Mouse (Mus musculus) C2C12 (cell line): ENCODE data around the gene Tfpt. TPM values are rescaled to one million over a fixed set of nuclear protein-coding genes. Genes with fewer than 3 reads are reported as not detected.
"Not testable (repeated sequence)": the region's sequence is repeated elsewhere in the genome, so short reads cannot be mapped to it uniquely, and the experiment has no call there.

Experiments used
- H3K27me3 ChIP-seq: one replicate; pipeline ENCODE4 v1.6.1; 2011; ENCODE audit not compliant: control insufficient read depth, insufficient read depth, insufficient read length
- H3K36me3 ChIP-seq: one replicate; pipeline ENCODE4 v1.6.1; 2011; ENCODE audit not compliant: control insufficient read depth, insufficient read depth
- H3K4me3 ChIP-seq: one replicate; pipeline ENCODE4 v1.5.1; 2011; ENCODE audit warnings: mild to moderate bottlenecking, control low read depth; ENCODE audit not compliant: poor library complexity, insufficient read depth, severe bottlenecking
- H3K79me2 ChIP-seq: one replicate; pipeline ENCODE4 v1.6.1; 2011; ENCODE audit not compliant: control insufficient read depth, insufficient read depth
- H3K79me3 ChIP-seq: one replicate; pipeline ENCODE4 v1.6.1; 2011; ENCODE audit warnings: low read depth, control low read depth
- H3ac ChIP-seq: one replicate; pipeline ENCODE3; 2011; ENCODE audit warnings: low read depth; ENCODE audit not compliant: control insufficient read depth, insufficient read length
- CEBPB ChIP-seq: IDR thresholded peaks from one replicate; pipeline ENCODE4 v1.6.1; 2011; ENCODE audit warnings: low read depth, mild to moderate bottlenecking, control low read depth, moderate library complexity
- CTCF ChIP-seq: IDR thresholded peaks from one replicate; pipeline ENCODE4 v1.5.1; 2011; ENCODE audit not compliant: control insufficient read depth, insufficient read depth, insufficient read length
- FOSL1 ChIP-seq: IDR thresholded peaks from one replicate; pipeline ENCODE4 v1.8.0; 2011; ENCODE audit warnings: mild to moderate bottlenecking, low read length; ENCODE audit not compliant: poor library complexity, insufficient read depth, severe bottlenecking
- MAX ChIP-seq: IDR thresholded peaks from one replicate; pipeline ENCODE4 v1.6.1; 2011; ENCODE audit warnings: mild to moderate bottlenecking, control low read depth
- MYOD1 ChIP-seq: IDR thresholded peaks from one replicate; pipeline ENCODE4 v1.6.1; 2011; ENCODE audit warnings: low read depth; ENCODE audit not compliant: control insufficient read depth, insufficient read length
- MYOG ChIP-seq: IDR thresholded peaks from one replicate; pipeline ENCODE4 v1.6.1; 2011; ENCODE audit not compliant: control insufficient read depth, insufficient read length; ENCODE audit errors: extremely low read depth
- USF1 ChIP-seq: IDR thresholded peaks from one replicate; pipeline ENCODE4 v1.6.1; 2011; ENCODE audit warnings: low read depth, mild to moderate bottlenecking, control low read depth, moderate library complexity
- microRNA-seq: library from miRNA; unstranded; fragments of <30 nt; microRNA quantifications from one replicate; pipeline ENCODE4, GENCODE M21; 2019; ENCODE audit warnings: borderline microRNAs expressed
- polyA plus RNA-seq: library from polyadenylated mRNA; unstranded; fragments of >200 nt; fragmentation: generic; extraction: Trizol; gene quantifications from one replicate; pipeline ENCODE4 v1.2.1, GENCODE M21; 2012; ENCODE audit warnings: missing spikeins

Tfpt gene
- polyA plus RNA-seq, 1 experiment, result 24.6 TPM

DNA sequence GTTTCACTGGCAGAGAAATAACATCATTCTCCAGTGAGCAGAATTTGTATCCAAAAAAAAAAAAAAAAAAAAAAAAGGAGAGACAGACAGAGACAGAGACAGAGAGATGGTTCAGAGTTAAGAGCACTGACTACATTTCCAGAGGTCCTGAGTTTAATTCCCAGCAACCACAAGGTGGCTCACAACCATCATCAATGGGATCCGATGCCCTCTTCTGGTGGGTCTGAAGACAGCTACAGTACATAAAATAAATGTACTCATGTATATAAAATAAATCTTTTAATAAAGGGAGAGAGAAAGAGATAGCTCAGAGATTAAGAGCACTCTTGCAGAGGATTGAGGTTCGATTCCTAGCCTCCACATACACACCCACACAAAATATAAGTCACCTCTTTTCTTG lies 51.5 kb downstream of the Tfpt start:
- TF ChIP-seq MAX (no peak), FOSL1 (no peak), CEBPB (no peak), USF1 (no peak), MYOG (no peak), CTCF (no peak), MYOD1 (no peak)
- H3K79me3 ChIP-seq, result no peaks in the 10 kb centered on the region
- no peaks in the 10 kb centered on the region for H3K27me3 ChIP-seq
- no peaks in the 10 kb centered on the region for H3K79me2 ChIP-seq
- H3K36me3 ChIP-seq, result no peaks in the 10 kb centered on the region
- H3ac ChIP-seq, result no peak overlapping the region
- H3K4me3 ChIP-seq, result no peak overlapping the region

DNA sequence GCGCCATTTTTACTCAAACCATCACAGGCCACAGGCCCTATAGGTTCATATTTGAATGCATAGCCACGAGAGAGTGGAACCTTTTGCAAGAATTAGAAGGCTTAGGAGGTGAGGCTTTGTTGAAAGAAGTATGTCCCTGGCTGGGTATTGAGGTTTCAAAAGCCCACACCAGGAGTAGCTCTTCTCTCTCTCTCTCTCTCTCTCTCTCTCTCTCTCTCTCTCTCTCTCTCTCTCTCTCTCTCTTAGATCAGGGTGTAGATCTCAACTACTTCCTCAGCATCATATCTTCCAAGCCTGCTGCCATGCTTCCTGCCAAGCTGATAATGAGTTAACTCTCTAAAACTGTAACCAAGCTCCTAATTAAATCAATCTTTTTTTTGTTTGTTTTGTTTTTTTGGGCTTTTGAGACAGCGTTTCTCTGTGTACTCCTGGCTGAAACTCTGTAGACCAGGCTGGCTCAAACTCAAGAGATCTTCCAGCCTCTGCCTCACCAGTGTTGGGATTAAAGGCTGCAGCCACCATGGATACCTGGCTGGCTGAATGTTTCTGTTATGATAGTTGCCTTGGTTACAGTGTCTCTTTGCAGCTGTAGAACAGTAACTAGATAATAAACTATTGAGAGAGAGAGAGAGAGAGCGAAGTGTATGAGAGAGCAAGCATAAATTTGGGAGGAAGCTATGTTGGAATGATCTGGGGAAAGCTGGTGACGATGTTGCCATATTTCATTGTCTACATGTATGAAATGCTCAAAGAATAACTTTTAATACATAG lies 53.2 kb downstream of the Tfpt start:
- Histone ChIP-seq H3ac (no peak overlapping the region), H3K27me3 (no peaks in the 10 kb centered on the region), H3K4me3 (no peak overlapping the region), H3K79me3 (no peaks in the 10 kb centered on the region), H3K79me2 (no peaks in the 10 kb centered on the region), H3K36me3 (no peaks in the 10 kb centered on the region)
- TF ChIP-seq MAX (no peak), FOSL1 (no peak), MYOD1 (no peak), CEBPB (no peak), CTCF (no peak), MYOG (no peak), USF1 (no peak)

- no peak overlapping the region for H3ac ChIP-seq
- H3K4me3 ChIP-seq, result no peak overlapping the region
- no peaks in the 10 kb centered on the region for H3K79me2 ChIP-seq
- H3K79me3 ChIP-seq, result no peaks in the 10 kb centered on the region
- no peaks in the 10 kb centered on the region for H3K36me3 ChIP-seq
- TF ChIP-seq MYOD1, result no peak
- no peak for TF ChIP-seq FOSL1
- no peak for TF ChIP-seq CEBPB
- TF ChIP-seq MYOG, result no peak
- no peak for TF ChIP-seq CTCF
- no peak for TF ChIP-seq MAX
- TF ChIP-seq USF1, result no peak
- H3K27me3 ChIP-seq, result no peaks in the 10 kb centered on the region
Observed at GRCm38 (mm10) chr7:3574216-3574615, 55.5 kb downstream of the Tfpt start.

- H3K4me3 ChIP-seq, result no peak overlapping the region
- no peaks in the 10 kb centered on the region for H3K79me3 ChIP-seq
- no peak overlapping the region for H3ac ChIP-seq
- TF ChIP-seq MYOG (no peak), USF1 (no peak), MAX (no peak), CTCF (no peak), CEBPB (no peak), MYOD1 (no peak), FOSL1 (no peak)
- no peaks in the 10 kb centered on the region for H3K36me3 ChIP-seq
- H3K27me3 ChIP-seq, result no peaks in the 10 kb centered on the region
- H3K79me2 ChIP-seq, result no peaks in the 10 kb centered on the region
Observed at GRCm38 (mm10) chr7:3571847-3572246, 57.9 kb downstream of the Tfpt start.

DNA sequence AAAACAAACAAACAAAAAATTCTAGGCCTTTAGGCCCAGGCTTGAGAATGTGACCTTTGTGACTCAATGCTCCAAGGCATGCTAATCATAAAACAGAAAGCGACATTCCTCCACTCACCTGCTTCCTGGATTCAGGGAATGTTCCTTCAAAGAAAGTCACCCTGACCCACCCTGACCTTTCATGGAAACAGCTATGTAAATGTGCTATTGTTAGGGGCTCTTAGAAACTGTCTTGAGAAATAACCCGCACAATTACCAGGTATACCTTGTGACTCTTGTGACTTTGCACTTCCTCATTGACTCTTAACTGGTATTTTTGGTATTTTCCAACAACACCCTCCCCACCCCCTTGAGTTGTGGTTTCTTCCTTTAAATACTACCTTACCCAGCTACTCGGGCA lies 59.1 kb downstream of the Tfpt start:
- H3K79me2 ChIP-seq, H3K36me3 ChIP-seq, H3ac ChIP-seq, H3K79me3 ChIP-seq, H3K27me3 ChIP-seq, H3K4me3 ChIP-seq: not testable (repeated sequence)

Small RNA genes within 50 kb of the gene (microRNA-seq; reads per million reads assigned to microRNA genes)
- not detected for gene Gm25100
- 0.84 reads per million, percentile 18 among the genes with 10 or more reads in this experiment for gene Mir3572

Other genes with a start within 250 kb of the Tfpt start
- gene Cacng8, start 239.2 kb downstream of the Tfpt start, polyA plus RNA-seq, result 1.3 TPM
- 0.27 TPM for gene Cacng6, start 205.7 kb downstream of the Tfpt start, polyA plus RNA-seq
- not detected for gene Tarm1, start 127.3 kb downstream of the Tfpt start, polyA plus RNA-seq
- gene Oscar, start 13.8 kb downstream of the Tfpt start, polyA plus RNA-seq, result 0.05 TPM
- gene Ndufa3, start 12.6 kb downstream of the Tfpt start, polyA plus RNA-seq, result 386 TPM
- gene Prpf31, start 56 bp upstream of the Tfpt start, polyA plus RNA-seq, result 102 TPM
- 87.1 TPM for gene Cnot3, start 15.3 kb upstream of the Tfpt start, polyA plus RNA-seq
- gene Leng1, start 35.9 kb upstream of the Tfpt start, polyA plus RNA-seq, result 10.4 TPM
- gene Tmc4, start 47.6 kb upstream of the Tfpt start, polyA plus RNA-seq, result 1.8 TPM
- gene Tsen34, start 62.9 kb upstream of the Tfpt start, polyA plus RNA-seq, result 215 TPM
- gene Mboat7, start 63.6 kb upstream of the Tfpt start, polyA plus RNA-seq, result 45.8 TPM
- 3,200 TPM for gene Rps9, start 74.1 kb upstream of the Tfpt start, polyA plus RNA-seq
- not detected for gene Pirb, start 90.5 kb upstream of the Tfpt start, polyA plus RNA-seq
- gene Gm15448, start 195.8 kb upstream of the Tfpt start, polyA plus RNA-seq, result not detected
- not detected for gene Pira2, start 215.1 kb upstream of the Tfpt start, polyA plus RNA-seq